Mouse (Mus musculus) kidney, adult 2 months (tissue): ENCODE results near the gene Rad54l. TPM values are rescaled to one million over a fixed set of nuclear protein-coding genes. Genes with fewer than 3 reads are reported as not detected.
A peak's percentile ranks its signal among the peaks of the same experiment; 100 is the strongest.

Experiments
- DNase-seq: peaks from one replicate; pipeline ENCODE4 v3.0.0; 2021
- H3K27ac ChIP-seq: fragments of 200-500 bp; 2 replicates; pipeline ENCODE4 v1.5.1; 2012; ENCODE audit warnings: low read depth, low read length, control low read depth, inconsistent platforms; ENCODE audit not compliant: insufficient read depth
- H3K27me3 ChIP-seq: fragments of 200-500 bp; replicated peaks from 2 replicates; pipeline ENCODE4 v1.6.1; 2012; ENCODE audit warnings: mild to moderate bottlenecking, moderate library complexity, low read length, inconsistent platforms; ENCODE audit not compliant: control insufficient read depth, insufficient read depth
- H3K36me3 ChIP-seq: fragments of 200-500 bp; 2 replicates; pipeline ENCODE4 v1.6.1; 2012; ENCODE audit warnings: mild to moderate bottlenecking, moderate library complexity, low read length, inconsistent platforms; ENCODE audit not compliant: control insufficient read depth, insufficient read depth
- H3K4me1 ChIP-seq: fragments of 200-500 bp; 2 replicates; pipeline ENCODE4 v1.6.1; 2011; ENCODE audit warnings: low read length; ENCODE audit not compliant: control insufficient read depth, insufficient read depth
- H3K4me3 ChIP-seq: fragments of 200-500 bp; 2 replicates; pipeline ENCODE4 v1.5.1; 2011; ENCODE audit warnings: mild to moderate bottlenecking, low read depth, low read length, control low read depth; ENCODE audit not compliant: insufficient read depth
- CTCF ChIP-seq: fragments of 200-500 bp; conservative IDR thresholded peaks from 2 replicates; pipeline ENCODE4 v1.5.1; 2011; ENCODE audit warnings: low read depth, mild to moderate bottlenecking, control low read depth, low read length, moderate library complexity, mixed read lengths; ENCODE audit not compliant: insufficient read depth, insufficient read length
- POLR2A ChIP-seq: fragments of 200-500 bp; IDR thresholded peaks from one replicate; pipeline ENCODE4 v1.6.1; 2011; ENCODE audit warnings: low read depth, low read length, control low read depth
- WGBS: fragments of 180-500 bp; shearing (Covaris S2); methylation state at CpG from one replicate; pipeline ENCODE4 v1.1.7; 2018; 5-methylcytosine and 5-hydroxymethylcytosine counted together
- polyA plus RNA-seq: library from polyadenylated mRNA; depleted of rRNA; stranded (reverse); fragments of >200 nt; gene quantifications from 2 replicates; pipeline ENCODE4 v1.2.3, GENCODE M21; 2012

The Rad54l gene
- polyA plus RNA-seq, 1 experiment: 0.31 TPM

DNA sequence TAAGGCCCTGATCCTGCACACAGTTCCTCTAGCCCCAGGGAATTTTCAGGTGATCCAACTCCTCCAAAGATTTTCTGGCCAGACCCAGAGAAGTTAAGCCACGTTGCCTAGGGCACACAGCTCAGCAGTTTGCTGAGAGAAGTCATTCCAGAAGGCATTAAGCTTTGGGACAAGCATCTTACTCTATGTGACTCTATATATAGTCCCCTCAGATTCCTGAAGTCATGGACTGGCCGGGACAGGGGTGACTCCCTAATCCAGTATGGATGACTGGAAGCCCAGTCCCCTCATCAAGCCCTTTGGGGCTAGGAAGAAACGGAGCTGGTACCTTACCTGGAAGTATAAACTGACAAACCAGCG is 27.4 kb upstream of the Rad54l start:
- H3K4me1 ChIP-seq: peaks cover 6% of the 10 kb centered on the region; the same call in 1 of the 2 replicates
- no peak for TF ChIP-seq POLR2A
- no peak for TF ChIP-seq CTCF
- H3K4me3 ChIP-seq: peak overlapping the region; percentile 79
- no peaks in the 10 kb centered on the region for H3K36me3 ChIP-seq
- no peaks in the 10 kb centered on the region for H3K27me3 ChIP-seq
- DNase-seq: no peak
- 6% methylated on average over 4 of the region's 4 CpGs for WGBS
- peak overlapping the region; percentile 58 for H3K27ac ChIP-seq

DNA sequence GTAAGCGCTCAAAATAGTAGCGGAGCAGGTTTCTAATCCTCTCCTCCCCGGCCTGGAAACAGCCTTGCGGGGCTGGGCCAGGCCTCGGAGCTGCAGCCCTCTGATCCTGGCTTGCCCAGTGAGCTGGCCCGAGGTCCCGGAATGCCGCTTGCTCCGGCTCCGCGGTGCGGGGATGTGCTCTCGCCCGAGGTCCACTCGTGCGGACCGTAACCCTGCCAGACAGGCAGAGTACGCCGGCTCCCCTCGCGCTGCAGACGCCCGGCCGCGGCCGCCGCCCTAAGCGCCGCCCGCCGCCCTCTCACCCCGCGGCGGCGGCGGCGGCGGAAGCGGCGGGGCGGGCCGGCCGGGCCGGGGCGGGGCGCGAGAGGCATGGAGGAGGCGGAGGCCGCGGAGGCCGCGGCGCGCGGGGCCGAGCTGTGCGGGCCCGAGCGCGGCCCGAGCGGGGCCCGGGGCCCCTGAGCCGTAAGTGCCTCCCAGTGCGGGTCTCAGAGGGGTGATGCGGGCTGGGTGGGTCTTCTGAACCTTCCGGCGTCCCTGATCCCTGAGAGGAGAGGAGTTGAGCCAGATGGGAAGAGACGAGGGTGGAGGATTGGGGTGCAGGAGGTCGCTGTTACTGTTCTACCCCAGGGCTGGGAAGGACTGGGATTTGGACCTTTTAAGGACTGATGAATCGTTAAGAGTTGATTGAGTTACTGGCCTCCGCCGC is 26.8 kb upstream of the Rad54l start:
- WGBS: under 1% methylated on average over 70 of the region's 73 CpGs
- TF ChIP-seq POLR2A: peak; percentile 52
- TF ChIP-seq CTCF: no peak

DNA sequence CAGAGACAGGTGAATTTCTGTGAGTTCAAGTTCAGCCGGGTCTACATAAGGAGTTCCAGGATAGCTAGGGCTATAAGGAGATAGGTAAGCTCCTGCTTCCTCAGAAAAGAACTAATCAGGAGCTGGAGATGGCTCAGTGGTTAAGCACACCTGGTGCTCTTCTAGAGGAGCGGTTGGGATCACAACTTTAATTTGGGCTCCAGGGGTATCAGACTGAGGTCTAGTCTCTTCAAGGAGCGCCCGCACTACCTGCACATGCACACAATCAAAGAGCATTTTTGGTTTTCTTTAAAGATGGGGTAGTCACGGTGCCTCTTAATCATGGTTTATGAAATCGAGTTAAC is 26.3 kb upstream of the Rad54l start:
- TF ChIP-seq CTCF (no peak), POLR2A (no peak)
- Histone ChIP-seq H3K27me3 (no peaks in the 10 kb centered on the region), H3K4me3 (peak overlapping the region; percentile 71), H3K4me1 (peaks cover 6% of the 10 kb centered on the region; the same call in 1 of the 2 replicates), H3K36me3 (no peaks in the 10 kb centered on the region), H3K27ac (peak overlapping the region; percentile 95)
- 25% methylated on average over 6 of the region's 6 CpGs for WGBS
- no peak for DNase-seq

More for the DNA sequence above, 26.8 kb upstream of the Rad54l start:
- H3K36me3 ChIP-seq: no peaks in the 10 kb centered on the region
- H3K4me3 ChIP-seq: peak overlapping the region; percentile 79
- peak; percentile 72 for DNase-seq
- peak overlapping the region; percentile 95 for H3K27ac ChIP-seq
- no peaks in the 10 kb centered on the region for H3K27me3 ChIP-seq
- H3K4me1 ChIP-seq: peaks cover 6% of the 10 kb centered on the region; the same call in 1 of the 2 replicates

DNA sequence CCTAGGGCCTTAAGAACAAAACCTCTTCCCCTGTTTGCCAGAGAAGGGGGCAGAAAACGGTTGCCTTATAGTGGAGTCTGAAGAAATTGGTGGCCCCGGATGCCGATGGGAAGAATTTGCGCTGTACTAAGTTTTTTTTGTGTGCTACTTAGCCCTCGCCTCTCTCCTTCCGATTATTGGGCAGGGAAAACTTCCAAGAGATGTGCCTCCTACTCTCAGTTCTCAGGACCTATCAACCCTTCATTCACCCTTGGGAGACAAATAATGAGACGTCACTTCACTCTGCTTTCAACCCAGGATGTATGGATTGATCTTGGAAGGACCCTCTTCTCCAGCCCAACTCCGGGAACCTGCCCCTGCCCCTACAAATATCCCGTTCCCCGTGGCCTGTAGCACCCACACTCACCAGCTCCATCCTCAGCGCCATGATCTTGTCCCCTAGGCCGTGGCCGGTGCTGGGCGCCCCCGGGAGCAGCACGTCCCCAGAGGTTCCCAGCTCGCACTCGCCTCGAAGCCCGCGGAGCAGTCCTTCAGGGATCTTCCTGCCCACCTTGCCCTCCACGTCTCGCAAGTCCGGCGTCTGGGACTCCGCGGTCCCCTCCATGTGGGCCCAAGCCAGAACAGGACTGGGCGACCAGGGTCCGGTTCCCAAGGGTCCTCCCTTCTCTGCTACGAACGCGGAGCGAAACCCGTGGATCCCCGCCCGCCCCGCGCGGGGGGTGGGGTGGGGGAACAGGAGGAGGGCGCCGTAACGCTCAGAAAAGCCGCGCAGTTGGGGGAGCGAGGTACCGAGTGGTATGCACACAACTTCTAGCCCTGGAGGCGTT is 20.6 kb upstream of the Rad54l start:
- WGBS: 2% methylated on average over 47 of the region's 47 CpGs

DNA sequence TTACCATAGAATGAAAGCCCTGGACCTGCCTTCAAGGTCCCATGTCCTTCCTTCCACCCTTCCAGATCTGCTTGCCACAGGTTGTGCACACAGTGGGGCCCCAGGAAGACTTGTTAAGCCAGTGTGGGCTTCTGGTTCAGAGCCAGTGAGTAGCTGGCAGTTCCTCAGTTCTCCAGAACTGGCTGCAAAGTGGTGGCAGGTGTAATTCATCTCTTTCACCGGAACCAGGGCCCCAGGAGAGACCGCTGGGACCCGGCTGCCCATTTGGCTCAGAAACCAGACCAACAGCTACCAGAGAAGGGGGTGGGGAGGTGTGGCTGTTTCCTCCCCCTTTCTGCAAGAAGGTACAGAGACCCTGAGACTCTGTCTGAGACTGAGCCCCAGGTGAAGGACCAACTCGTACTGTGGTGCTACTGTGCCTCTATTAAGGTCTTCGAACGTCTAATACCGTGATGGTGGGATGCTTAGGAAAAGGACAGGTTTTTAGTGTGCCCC is 19.9 kb upstream of the Rad54l start:
- peak; percentile 64 for DNase-seq
- WGBS: 21% methylated on average over 7 of the region's 7 CpGs
- 0 out of 2 replicates have a peak, but pooled peaks cover 3% of the 10 kb centered on the region for H3K4me1 ChIP-seq
- peak overlapping the region; percentile 84 for H3K27ac ChIP-seq
- H3K36me3 ChIP-seq: no peaks in the 10 kb centered on the region
- TF ChIP-seq CTCF: no peak
- TF ChIP-seq POLR2A: no peak
- peak overlapping the region; percentile 86 for H3K4me3 ChIP-seq
- no peaks in the 10 kb centered on the region for H3K27me3 ChIP-seq

More for the DNA sequence above, 20.6 kb upstream of the Rad54l start:
- no peak for TF ChIP-seq CTCF
- TF ChIP-seq POLR2A: peak; percentile 11
- H3K27ac ChIP-seq: peak overlapping the region; percentile 84
- H3K36me3 ChIP-seq: no peaks in the 10 kb centered on the region
- no peaks in the 10 kb centered on the region for H3K27me3 ChIP-seq
- H3K4me1 ChIP-seq: 0 out of 2 replicates have a peak, but pooled peaks cover 3% of the 10 kb centered on the region
- H3K4me3 ChIP-seq: peak overlapping the region; percentile 86
- peak; percentile 74 for DNase-seq

DNA sequence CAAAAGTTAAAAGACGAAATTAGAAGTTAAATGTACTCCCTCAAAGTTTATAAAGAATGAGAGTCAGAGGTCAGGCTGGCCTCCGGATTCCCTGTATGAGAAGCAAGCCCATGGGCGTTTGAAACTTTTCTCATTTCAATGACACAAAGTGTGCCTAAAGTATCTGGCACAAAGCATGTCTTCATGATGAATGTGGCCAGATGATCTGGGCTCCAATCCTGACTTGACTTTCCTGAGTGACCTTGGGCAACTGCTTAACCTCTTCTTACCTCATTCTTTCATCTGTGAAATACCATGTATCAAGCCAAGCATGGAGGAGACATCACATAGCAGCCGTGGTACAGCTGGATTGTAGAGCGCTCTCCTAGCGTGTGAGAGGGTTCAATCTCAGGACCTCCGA is 18.8 kb upstream of the Rad54l start:
- Histone ChIP-seq H3K4me3 (peak overlapping the region; percentile 35; the same call in 1 of the 2 replicates), H3K4me1 (0 out of 2 replicates have a peak, but pooled peaks cover 3% of the 10 kb centered on the region), H3K27ac (peak overlapping the region; percentile 81), H3K36me3 (no peaks in the 10 kb centered on the region), H3K27me3 (no peaks in the 10 kb centered on the region)
- DNase-seq: peak; percentile 45
- TF ChIP-seq POLR2A: no peak
- WGBS: 42% methylated on average over 7 of the region's 7 CpGs

DNA sequence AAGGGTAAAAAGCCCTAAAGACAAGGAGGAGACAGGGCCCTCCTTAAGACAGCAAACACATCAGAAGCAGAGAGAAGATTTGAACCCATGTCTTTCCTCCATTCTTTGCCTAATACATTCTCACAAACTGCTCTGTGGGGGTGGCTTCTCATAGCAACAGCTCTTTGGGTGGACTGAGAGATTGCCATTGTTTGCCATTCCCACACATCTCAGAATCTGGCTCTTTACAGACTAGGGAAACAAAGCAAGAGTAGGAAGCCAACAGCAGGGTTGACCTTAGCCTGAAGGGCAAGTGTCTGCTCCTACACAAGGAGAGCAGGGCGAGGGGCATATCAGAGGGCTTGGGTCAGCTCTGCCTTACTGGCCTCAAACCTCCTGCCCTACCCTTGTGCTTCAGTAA is 18.2 kb upstream of the Rad54l start:
- 82% methylated on average over 1 of the region's 1 CpGs for WGBS
- Histone ChIP-seq H3K27me3 (no peaks in the 10 kb centered on the region), H3K36me3 (no peaks in the 10 kb centered on the region), H3K27ac (peak overlapping the region; percentile 81), H3K4me1 (0 out of 2 replicates have a peak, but pooled peaks cover 3% of the 10 kb centered on the region), H3K4me3 (no peak overlapping the region)
- DNase-seq: no peak
- no peak for TF ChIP-seq POLR2A
- no peak for TF ChIP-seq CTCF
